Mouse (Mus musculus) gastrocnemius, adult 2 months (tissue): ENCODE data around the gene Gm1043. TPM values are rescaled to one million over a fixed set of nuclear protein-coding genes. Genes with fewer than 3 reads are reported as not detected.

Experiments
- DNase-seq: peaks from one replicate; pipeline ENCODE4 v3.0.0; 2022
- H3K27ac ChIP-seq: fragments of 200-600 bp; 2 replicates; pipeline ENCODE4 v1.8.1; 2022; ENCODE audit warnings: mild to moderate bottlenecking
- H3K4me3 ChIP-seq: fragments of 200-600 bp; 2 replicates; pipeline ENCODE4 v1.8.1; 2022; ENCODE audit warnings: mild to moderate bottlenecking, moderate library complexity
- CTCF ChIP-seq: fragments of 200-600 bp; IDR thresholded peaks from 2 replicates; pipeline ENCODE4 v1.8.1; 2022; ENCODE audit warnings: antibody characterized with exemption, mild to moderate bottlenecking, moderate library complexity
- intact Hi-C: fragments of 180-260 bp; cut with DNase I; formaldehyde crosslinking; loops from one replicate; pipeline ENCODE4 v1.15.1; 2025
- long read RNA-seq, 2 experiments: library from polyadenylated mRNA; stranded (forward); transcript quantifications; one replicate each; pipeline ENCODE4 v2.0.0; 2021
- total RNA-seq, 2 experiments: library from RNA; stranded (reverse); gene quantifications; 2 replicates each; pipeline ENCODE4 v1.2.3; 2021

Gm1043 gene
- total RNA-seq, result not detected
- long read RNA-seq, experiment 1, result 0 reads
- long read RNA-seq, experiment 2, result 0 reads

DNA sequence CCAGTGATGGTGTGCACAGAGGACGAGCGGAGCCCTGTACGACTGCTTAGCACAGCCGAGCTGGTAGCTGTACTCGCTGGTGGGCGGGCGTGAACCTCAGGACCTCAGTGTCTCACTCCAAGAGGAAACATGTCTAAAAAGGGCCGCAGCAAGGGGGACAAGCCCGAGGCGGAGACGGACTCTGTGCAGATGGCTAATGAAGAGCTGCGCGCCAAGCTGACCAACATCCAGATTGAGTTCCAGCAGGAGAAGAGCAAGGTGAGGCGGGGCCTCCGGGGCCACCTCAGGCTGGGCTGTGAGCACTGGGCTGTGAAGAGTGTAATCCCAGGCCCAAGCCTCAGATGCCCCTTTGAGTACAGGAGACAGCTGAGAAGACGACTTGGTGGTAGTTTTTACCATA, at the start of gene Gm1043:
TSS of gene Gm1043 (plus strand) at position 130 of the 400 bp plus-strand sequence.
- no peak for TF ChIP-seq CTCF
- no peak within 1 kb of the TSS for H3K27ac ChIP-seq
- intact Hi-C loops, result no loop called here
- DNase-seq, result no peak
- H3K4me3 ChIP-seq, result no peak within 1 kb of the TSS

GRCm38 (mm10) chr5:37035896-37036295, 49.3 kb upstream of the Gm1043 start:
- DNase-seq, result no peak
- no peak overlapping the region for H3K27ac ChIP-seq
- TF ChIP-seq CTCF, result no peak
- H3K4me3 ChIP-seq, result no peak overlapping the region
- intact Hi-C loops, result no loop called here

- intact Hi-C loops, result no loop called here
- Histone ChIP-seq H3K4me3 (no peak overlapping the region), H3K27ac (no peak overlapping the region)
- DNase-seq, result no peak
- TF ChIP-seq CTCF, result no peak
Measured at GRCm38 (mm10) chr5:37036884-37037283, 48.3 kb upstream of the Gm1043 start.

GRCm38 (mm10) chr5:37039908-37040307, 45.3 kb upstream of the Gm1043 start:
- no peak overlapping the region for H3K27ac ChIP-seq
- H3K4me3 ChIP-seq, result no peak overlapping the region
- DNase-seq, result no peak
- intact Hi-C loops, result no loop called here
- TF ChIP-seq CTCF, result no peak

DNA sequence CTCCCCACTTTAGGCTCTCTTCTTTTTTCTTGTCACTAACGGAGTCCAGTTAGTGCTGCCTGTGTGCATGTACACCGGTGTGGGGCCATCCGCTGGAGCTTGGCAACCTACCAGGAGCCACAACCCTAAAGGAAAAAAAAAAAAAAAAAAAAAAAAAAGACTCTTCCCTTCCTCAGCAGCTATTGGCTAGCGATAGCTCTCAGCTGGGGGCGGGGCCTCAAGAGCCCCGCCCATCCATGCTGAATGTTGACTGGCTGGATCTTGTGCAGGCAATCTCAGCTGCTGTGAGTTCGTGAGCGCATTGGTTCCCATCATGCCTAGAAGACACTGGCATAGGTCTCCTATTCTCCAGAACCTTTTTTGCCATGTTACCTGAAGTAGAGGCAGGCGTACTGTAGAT, 44.5 kb upstream of the Gm1043 start:
- intact Hi-C loops, result no loop called here
- TF ChIP-seq CTCF, result no peak

DNA sequence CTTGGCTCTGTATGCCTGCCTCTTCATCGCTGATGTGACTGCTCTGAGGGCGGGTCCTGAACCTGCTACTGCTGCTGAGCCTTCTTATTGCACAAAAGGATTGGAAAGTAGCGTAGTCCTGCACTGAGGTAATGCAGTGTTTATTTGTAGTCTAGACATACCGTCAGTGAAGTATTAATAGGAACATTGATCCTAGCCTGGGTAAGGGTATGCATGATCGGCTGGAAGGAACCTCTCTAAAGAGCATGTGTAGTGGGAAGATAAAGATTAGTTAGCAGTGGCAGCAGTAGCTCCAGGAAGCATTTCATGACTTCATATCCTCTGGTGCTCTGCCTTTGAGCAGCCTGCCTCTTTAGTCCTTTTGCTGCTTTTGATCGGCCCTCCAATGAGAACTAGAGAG, 43.5 kb upstream of the Gm1043 start:
- DNase-seq, result no peak
- no peak for TF ChIP-seq CTCF
- intact Hi-C loops, result no loop called here
- no peak overlapping the region for H3K4me3 ChIP-seq
- no peak overlapping the region for H3K27ac ChIP-seq

More for the DNA sequence above, 44.5 kb upstream of the Gm1043 start:
- H3K27ac ChIP-seq, result no peak overlapping the region
- no peak for DNase-seq
- no peak overlapping the region for H3K4me3 ChIP-seq

DNA sequence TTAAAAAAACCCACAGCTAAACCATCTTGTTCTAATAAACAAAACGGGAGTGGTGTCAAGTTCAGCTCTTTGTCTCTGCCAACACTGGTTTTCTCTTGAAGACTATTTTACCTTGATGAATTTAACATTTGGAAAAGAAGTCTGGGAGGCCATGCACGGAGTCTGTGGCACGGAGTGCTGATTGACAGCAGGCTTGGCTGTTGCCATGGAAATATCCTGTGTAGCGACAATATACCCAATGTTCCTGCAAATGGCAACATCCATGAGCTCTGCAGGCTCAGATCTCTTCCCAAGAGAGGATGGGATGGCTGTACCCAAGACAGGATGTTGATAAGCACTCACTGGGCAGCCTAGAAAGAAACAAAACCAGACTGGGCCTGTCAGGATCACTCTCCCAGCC, 42.2 kb upstream of the Gm1043 start:
- Histone ChIP-seq H3K27ac (no peak overlapping the region), H3K4me3 (no peak overlapping the region)
- intact Hi-C loops, result no loop called here
- no peak for TF ChIP-seq CTCF
- DNase-seq, result no peak

- no peak for DNase-seq
- Histone ChIP-seq H3K4me3 (no peak overlapping the region), H3K27ac (no peak overlapping the region)
- intact Hi-C loops, result no loop called here
- no peak for TF ChIP-seq CTCF
Measured at GRCm38 (mm10) chr5:37044793-37045192, 40.4 kb upstream of the Gm1043 start.

DNA sequence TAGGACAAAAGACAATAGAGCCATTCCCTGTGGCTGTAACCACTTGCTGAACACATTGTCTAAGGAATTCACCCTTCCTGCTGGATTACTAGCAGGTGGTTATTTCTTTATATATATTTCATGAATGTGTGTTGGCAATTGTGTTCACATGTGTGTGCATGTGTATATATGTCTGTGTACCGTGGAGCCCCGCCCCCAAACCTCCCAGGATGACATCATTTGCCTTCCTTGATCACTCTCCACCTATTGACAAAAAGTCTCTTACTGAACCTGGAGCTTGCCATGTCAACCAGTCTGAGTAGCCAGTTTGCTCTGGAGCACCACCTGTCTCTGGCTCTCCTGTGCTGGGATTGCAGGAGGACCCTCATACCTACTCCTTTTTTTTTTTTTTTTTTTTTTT, 39.6 kb upstream of the Gm1043 start:
- no peak overlapping the region for H3K27ac ChIP-seq
- intact Hi-C loops, result no loop called here
- TF ChIP-seq CTCF, result no peak
- H3K4me3 ChIP-seq, result no peak overlapping the region
- no peak for DNase-seq

DNA sequence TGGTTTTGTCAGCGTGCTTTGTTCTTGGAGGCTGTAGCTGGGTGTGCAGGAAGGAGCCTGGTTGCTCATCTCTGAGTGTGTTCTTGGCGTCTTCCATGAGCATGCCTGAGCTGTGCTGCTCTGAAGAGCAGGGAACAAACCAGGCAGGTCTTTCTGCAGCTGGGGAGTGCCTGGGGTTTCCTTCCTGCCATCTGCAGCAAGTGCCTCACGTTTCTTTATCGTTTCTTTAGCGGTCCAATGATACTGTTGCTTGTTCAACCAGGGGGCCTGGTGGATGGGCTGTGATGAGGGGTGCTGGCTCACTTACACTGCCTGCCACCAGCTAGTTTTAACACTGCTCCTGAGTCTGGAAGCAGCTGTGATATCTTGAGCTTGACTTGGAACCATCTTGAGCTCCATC, 38.4 kb upstream of the Gm1043 start:
- Histone ChIP-seq H3K27ac (no peak overlapping the region), H3K4me3 (no peak overlapping the region)
- DNase-seq, result no peak
- intact Hi-C loops, result no loop called here
- TF ChIP-seq CTCF, result no peak

DNA sequence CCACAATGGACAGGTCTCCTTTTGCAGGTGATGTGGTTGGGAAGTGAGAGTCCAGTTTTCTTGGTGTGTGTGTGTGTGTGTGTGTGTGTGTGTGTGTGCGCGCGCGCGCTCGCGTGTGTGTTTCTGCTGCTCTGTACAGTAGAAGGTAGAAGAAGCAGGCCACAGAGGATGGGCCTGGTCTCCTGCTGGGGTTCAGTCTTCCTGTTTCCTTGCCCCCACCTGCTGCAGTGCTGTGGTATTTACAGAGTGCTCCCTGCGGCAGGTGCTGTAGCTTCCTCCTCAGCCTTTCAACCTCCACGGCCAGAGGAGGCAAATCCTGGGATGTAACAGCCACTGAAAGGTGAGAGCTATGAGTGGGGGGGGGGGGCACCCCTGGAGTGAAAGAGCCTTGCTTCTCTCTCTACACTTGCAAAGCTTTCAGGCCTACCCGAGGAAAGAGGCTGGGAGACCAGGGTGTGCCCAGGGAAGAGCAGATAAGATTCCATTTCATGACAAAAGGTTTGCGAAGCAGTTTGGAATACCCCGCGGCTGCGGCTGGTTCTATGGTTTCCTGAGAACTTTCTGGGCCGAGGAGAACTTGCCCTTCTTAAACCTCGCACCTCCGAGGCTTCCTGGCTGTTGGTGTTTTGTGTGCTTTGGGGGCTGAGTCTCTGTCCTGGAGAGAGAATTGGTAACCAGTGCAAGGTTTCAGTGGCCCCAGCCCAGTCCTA, 37.8 kb upstream of the Gm1043 start:
- DNase-seq, result no peak
- H3K4me3 ChIP-seq, result no peak overlapping the region
- no peak overlapping the region for H3K27ac ChIP-seq
- intact Hi-C loops, result no loop called here
- TF ChIP-seq CTCF, result no peak

DNA sequence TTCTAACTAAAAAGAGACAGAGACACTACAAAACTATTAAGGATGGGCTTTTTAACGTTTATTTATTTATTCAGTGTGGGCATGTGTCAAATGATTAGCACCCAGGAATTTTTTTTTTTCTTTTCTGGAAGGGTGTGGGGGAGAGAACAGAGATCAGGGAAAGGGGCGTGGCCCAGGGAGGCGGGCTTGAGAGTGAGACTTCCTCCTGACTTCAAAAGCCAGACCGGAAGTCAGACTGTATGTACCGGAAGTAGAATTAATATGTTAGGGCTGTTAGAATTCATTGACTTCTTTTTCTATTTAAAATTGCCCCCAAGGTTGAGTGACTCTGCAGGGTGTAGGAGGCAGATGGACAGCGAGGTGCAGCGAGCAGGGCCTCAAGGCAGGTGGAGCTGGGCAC, 37.2 kb upstream of the Gm1043 start:
- no peak overlapping the region for H3K27ac ChIP-seq
- TF ChIP-seq CTCF, result no peak
- DNase-seq, result no peak
- H3K4me3 ChIP-seq, result no peak overlapping the region
- intact Hi-C loops, result no loop called here

GRCm38 (mm10) chr5:37049111-37049510, 36.1 kb upstream of the Gm1043 start:
- intact Hi-C loops, result no loop called here
- no peak for TF ChIP-seq CTCF
- no peak for DNase-seq
- Histone ChIP-seq H3K27ac (no peak overlapping the region), H3K4me3 (no peak overlapping the region)
